Mouse (Mus musculus): ENCODE measurements around the gene Wdr76.
"Not testable (repeated sequence)": the region's sequence is repeated elsewhere in the genome, so short reads cannot be mapped to it uniquely, and the experiment has no call there.

GRCm38 (mm10) chr2:121505942-121506882 lies at the start of gene Wdr76, which contains the start of gene Mfap1a:
- TF ChIP-seq CTCF (IDR thresholded peaks at IDR 0.05; ENCODE audit: low read depth), result peak; percentile 19; the same call in 1 of the 2 replicates
- not testable (repeated sequence) for TF ChIP-seq EP300 (IDR thresholded peaks at IDR 0.05; ENCODE audit: low read depth)

All from heart, postnatal 0 days (tissue).